Mouse (Mus musculus): ENCODE results near the gene Atg4c. TPM values are rescaled to one million over a fixed set of nuclear protein-coding genes. Genes with fewer than 3 reads are reported as not detected.

Atg4c gene
- polyA plus RNA-seq, 2 experiments: 2.3 to 3.9 TPM

DNA sequence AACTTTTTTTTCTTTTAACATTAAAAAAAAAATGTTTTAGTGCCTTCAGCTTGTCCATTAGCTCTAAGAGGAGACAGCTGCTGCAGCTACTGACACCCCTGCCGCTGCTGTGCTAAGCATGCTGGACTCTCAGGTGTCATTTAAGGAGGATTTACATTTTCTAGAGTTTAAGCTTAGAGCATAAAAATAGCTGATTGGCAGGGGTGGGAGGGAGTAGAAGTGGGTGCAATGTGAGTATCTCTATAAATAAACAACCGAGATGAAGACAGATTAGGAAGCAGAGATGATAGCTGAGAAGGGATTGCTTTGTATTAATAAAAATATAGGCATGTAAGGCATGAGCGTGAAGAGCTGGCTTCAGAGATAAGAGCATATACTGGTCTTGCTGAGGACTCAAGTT lies 12.6 kb downstream of the Atg4c start:
- H3K4me2 ChIP-seq (ENCODE audit: low read depth): no peak overlapping the region
- no peak for ATAC-seq (ENCODE audit: insufficient read depth)
- H3K36me3 ChIP-seq (replicated peaks; ENCODE audit: control insufficient read depth, insufficient read depth, low read depth): no peaks in the 10 kb centered on the region
- H3K9ac ChIP-seq (replicated peaks): no peak overlapping the region
- no peak overlapping the region for H3K27ac ChIP-seq
- TF ChIP-seq CTCF (IDR thresholded peaks at IDR 0.05; ENCODE audit: low read depth) (no peak), EP300 (IDR thresholded peaks at IDR 0.05; ENCODE audit: low read depth) (no peak)
- 37% methylated on average over 3 of the region's 3 CpGs for WGBS (ENCODE audit: insufficient replicate concordance)
- no peak overlapping the region for H3K4me3 ChIP-seq (ENCODE audit: insufficient read depth in 1 of 2, low read depth in 2 of 2, low read length in 2 of 2)
- no peaks in the 10 kb centered on the region for H3K9me3 ChIP-seq (ENCODE audit: control insufficient read depth, low read length)
- no peak for DNase-seq (ENCODE audit: low read depth in 3 of 3, low spot score in 3 of 3)
- no peaks in the 10 kb centered on the region for H3K27me3 ChIP-seq (ENCODE audit: control insufficient read depth, insufficient read depth, low read length)
- H3K4me1 ChIP-seq (replicated peaks; ENCODE audit: control insufficient read depth in 2 of 2, insufficient read depth in 2 of 2, low read length in 1 of 2): peaks cover 0 to 1% of the 10 kb centered on the region in 2 experiments; a peak in 1 of 4 replicates

DNA sequence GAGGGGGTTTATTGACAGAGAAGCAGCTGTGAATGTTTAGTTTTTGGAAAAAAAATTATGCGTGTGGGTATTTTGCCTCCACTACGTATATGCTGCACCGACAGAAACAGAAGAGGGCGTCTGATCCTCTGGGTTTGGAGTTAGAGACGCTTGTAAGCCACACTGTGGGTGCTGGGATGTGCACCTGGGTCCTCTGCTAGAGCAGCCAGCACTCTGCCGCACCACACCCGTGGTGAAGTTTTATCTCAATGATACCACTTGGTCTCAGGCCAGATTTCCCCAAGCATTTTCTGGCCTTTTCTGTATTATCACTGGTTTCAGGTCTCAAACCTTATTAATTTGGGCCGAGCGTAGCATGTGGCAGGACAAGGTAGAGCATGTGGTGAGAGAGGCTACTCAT lies 16.4 kb downstream of the Atg4c start:
- no peak for DNase-seq (ENCODE audit: low read depth in 3 of 3, low spot score in 3 of 3)
- peaks cover 0 to 1% of the 10 kb centered on the region in 2 experiments; a peak in 1 of 4 replicates for H3K4me1 ChIP-seq (replicated peaks; ENCODE audit: control insufficient read depth in 2 of 2, insufficient read depth in 2 of 2, low read length in 1 of 2)
- no peak overlapping the region for H3K4me3 ChIP-seq (ENCODE audit: insufficient read depth in 1 of 2, low read depth in 2 of 2, low read length in 2 of 2)
- H3K9me3 ChIP-seq (ENCODE audit: control insufficient read depth, low read length): no peaks in the 10 kb centered on the region
- ATAC-seq (ENCODE audit: insufficient read depth): peak; percentile 48; the same call in 1 of the 2 replicates
- H3K36me3 ChIP-seq (replicated peaks; ENCODE audit: control insufficient read depth, insufficient read depth, low read depth): no peaks in the 10 kb centered on the region
- H3K4me2 ChIP-seq (ENCODE audit: low read depth): no peak overlapping the region
- no peaks in the 10 kb centered on the region for H3K27me3 ChIP-seq (ENCODE audit: control insufficient read depth, insufficient read depth, low read length)
- H3K9ac ChIP-seq (replicated peaks): no peak overlapping the region
- 37% methylated on average over 9 of the region's 9 CpGs for WGBS (ENCODE audit: insufficient replicate concordance)
- no peak for TF ChIP-seq CTCF (IDR thresholded peaks at IDR 0.05; ENCODE audit: low read depth)
- 0 out of 2 replicates have a peak, but pooled peaks have one; percentile 14 for TF ChIP-seq EP300 (IDR thresholded peaks at IDR 0.05; ENCODE audit: low read depth)
- H3K27ac ChIP-seq: no peak overlapping the region

DNA sequence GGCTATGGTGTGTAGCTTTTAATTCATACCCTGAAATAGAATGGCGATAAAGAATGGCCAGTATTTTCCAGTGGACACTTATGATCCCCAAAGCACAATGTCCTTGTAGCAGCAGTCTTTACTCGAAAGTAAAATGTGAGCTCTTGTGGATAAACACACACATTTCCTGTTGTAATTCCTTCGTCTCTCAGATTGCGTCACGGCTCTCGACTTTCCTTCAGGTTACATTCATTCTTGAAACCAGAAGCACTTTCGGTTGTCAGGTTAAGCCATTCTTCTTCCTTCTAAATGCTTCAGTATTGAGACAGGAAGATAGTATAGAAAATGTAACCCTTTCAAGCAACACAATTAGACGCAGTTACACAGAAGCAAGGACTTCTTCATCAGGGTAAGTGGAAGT lies 17.9 kb downstream of the Atg4c start:
- H3K27ac ChIP-seq: no peak overlapping the region
- peaks cover 0 to 1% of the 10 kb centered on the region in 2 experiments; a peak in 1 of 4 replicates for H3K4me1 ChIP-seq (replicated peaks; ENCODE audit: control insufficient read depth in 2 of 2, insufficient read depth in 2 of 2, low read length in 1 of 2)
- no peaks in the 10 kb centered on the region for H3K9me3 ChIP-seq (ENCODE audit: control insufficient read depth, low read length)
- H3K4me3 ChIP-seq (ENCODE audit: insufficient read depth in 1 of 2, low read depth in 2 of 2, low read length in 2 of 2): no peak overlapping the region
- ATAC-seq (ENCODE audit: insufficient read depth) (no peak), DNase-seq (ENCODE audit: low read depth in 3 of 3, low spot score in 3 of 3) (no peak)
- no peak for TF ChIP-seq CTCF (IDR thresholded peaks at IDR 0.05; ENCODE audit: low read depth)
- no peak for TF ChIP-seq EP300 (IDR thresholded peaks at IDR 0.05; ENCODE audit: low read depth)
- H3K36me3 ChIP-seq (replicated peaks; ENCODE audit: control insufficient read depth, insufficient read depth, low read depth): no peaks in the 10 kb centered on the region
- no peak overlapping the region for H3K9ac ChIP-seq (replicated peaks)
- no peaks in the 10 kb centered on the region for H3K27me3 ChIP-seq (ENCODE audit: control insufficient read depth, insufficient read depth, low read length)
- 50% methylated on average over 8 of the region's 8 CpGs for WGBS (ENCODE audit: insufficient replicate concordance)
- no peak overlapping the region for H3K4me2 ChIP-seq (ENCODE audit: low read depth)

DNA sequence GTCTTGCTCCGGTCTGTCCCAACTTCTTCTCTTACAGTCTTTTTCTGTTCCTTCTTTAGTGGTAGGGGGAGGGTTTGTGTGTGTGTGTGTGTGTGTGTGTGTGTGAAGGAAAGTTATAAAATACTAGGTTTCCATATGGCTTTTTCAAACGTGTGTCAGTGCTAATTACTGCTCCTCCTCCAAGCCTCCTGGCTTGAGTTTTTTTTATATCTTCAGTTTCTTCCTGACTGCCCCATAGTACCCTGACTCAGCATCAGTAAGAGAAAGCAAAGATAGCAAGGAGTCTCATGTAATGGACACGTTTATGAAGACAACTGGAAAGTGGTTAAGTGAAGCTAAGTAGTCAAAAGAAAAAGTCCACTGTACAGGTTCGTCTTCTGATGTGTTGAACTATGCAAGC lies 19.4 kb downstream of the Atg4c start:
- no peaks in the 10 kb centered on the region for H3K9me3 ChIP-seq (ENCODE audit: control insufficient read depth, low read length)
- DNase-seq (ENCODE audit: low read depth in 3 of 3, low spot score in 3 of 3): no peak
- H3K4me1 ChIP-seq (replicated peaks; ENCODE audit: control insufficient read depth in 2 of 2, insufficient read depth in 2 of 2, low read length in 1 of 2): peaks cover 0 to 1% of the 10 kb centered on the region in 2 experiments; a peak in 1 of 4 replicates
- ATAC-seq (ENCODE audit: insufficient read depth): no peak
- H3K4me2 ChIP-seq (ENCODE audit: low read depth): no peak overlapping the region
- WGBS (ENCODE audit: insufficient replicate concordance): 46% methylated on average over 4 of the region's 4 CpGs
- no peak overlapping the region for H3K27ac ChIP-seq
- H3K9ac ChIP-seq (replicated peaks): no peak overlapping the region
- no peak overlapping the region for H3K4me3 ChIP-seq (ENCODE audit: insufficient read depth in 1 of 2, low read depth in 2 of 2, low read length in 2 of 2)
- no peaks in the 10 kb centered on the region for H3K36me3 ChIP-seq (replicated peaks; ENCODE audit: control insufficient read depth, insufficient read depth, low read depth)
- no peaks in the 10 kb centered on the region for H3K27me3 ChIP-seq (ENCODE audit: control insufficient read depth, insufficient read depth, low read length)
- TF ChIP-seq EP300 (IDR thresholded peaks at IDR 0.05; ENCODE audit: low read depth) (no peak), CTCF (IDR thresholded peaks at IDR 0.05; ENCODE audit: low read depth) (no peak)

DNA sequence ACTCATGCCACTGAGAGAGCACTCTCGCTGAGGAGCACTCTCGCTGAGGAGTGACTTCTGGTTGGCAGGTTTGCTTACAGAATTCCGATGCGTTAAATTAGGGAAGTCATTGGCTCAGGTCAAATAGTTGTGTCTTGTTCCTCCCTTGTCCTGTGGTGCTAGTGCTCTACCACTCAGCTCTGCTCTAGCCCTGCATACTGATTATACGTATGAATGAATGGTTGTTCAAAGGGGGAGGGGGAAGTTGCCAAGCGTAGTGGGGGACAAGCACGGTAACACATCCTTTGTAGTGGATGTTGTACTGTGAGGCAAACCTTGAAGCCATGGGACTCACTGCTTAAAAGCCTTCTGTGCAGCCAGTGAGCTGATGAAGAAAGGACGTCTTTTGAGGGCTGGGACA lies 28.5 kb downstream of the Atg4c start:
- ATAC-seq (ENCODE audit: insufficient read depth) (no peak), DNase-seq (ENCODE audit: low read depth in 3 of 3, low spot score in 3 of 3) (no peak)
- no peaks in the 10 kb centered on the region for H3K4me1 ChIP-seq (replicated peaks; ENCODE audit: control insufficient read depth in 2 of 2, insufficient read depth in 2 of 2, low read length in 1 of 2)
- no peaks in the 10 kb centered on the region for H3K36me3 ChIP-seq (replicated peaks; ENCODE audit: control insufficient read depth, insufficient read depth, low read depth)
- no peaks in the 10 kb centered on the region for H3K9me3 ChIP-seq (ENCODE audit: control insufficient read depth, low read length)
- no peak overlapping the region for H3K9ac ChIP-seq (replicated peaks)
- 80% methylated on average over 8 of the region's 8 CpGs for WGBS (ENCODE audit: insufficient replicate concordance)
- no peak overlapping the region for H3K27ac ChIP-seq
- no peak overlapping the region for H3K4me3 ChIP-seq (ENCODE audit: insufficient read depth in 1 of 2, low read depth in 2 of 2, low read length in 2 of 2)
- TF ChIP-seq EP300 (IDR thresholded peaks at IDR 0.05; ENCODE audit: low read depth) (no peak), CTCF (IDR thresholded peaks at IDR 0.05; ENCODE audit: low read depth) (no peak)
- H3K27me3 ChIP-seq (ENCODE audit: control insufficient read depth, insufficient read depth, low read length): no peaks in the 10 kb centered on the region
- no peak overlapping the region for H3K4me2 ChIP-seq (ENCODE audit: low read depth)
